Mouse (Mus musculus) heart, embryonic 16.5 days (tissue): ENCODE results near the gene Ticam1. TPM values are rescaled to one million over a fixed set of nuclear protein-coding genes. Genes with fewer than 3 reads are reported as not detected.

ENCODE experiments used
- ATAC-seq: fragments of 200-750 bp; cut with Nextera tagmentation; replicated peaks from 2 replicates; pipeline ENCODE4 v1.8.0; 2017; ENCODE audit warnings: moderate number of reproducible peaks; ENCODE audit not compliant: insufficient read depth, low FRiP score; ENCODE audit errors: extremely low read depth
- H3K27ac ChIP-seq: fragments of 300-500 bp; sonication (generic); 2 replicates; pipeline ENCODE4 v1.5.1; 2014; ENCODE audit warnings: mild to moderate bottlenecking, low read length, control low read depth, moderate library complexity
- H3K27me3 ChIP-seq: fragments of 300-500 bp; sonication (generic); 2 replicates; pipeline ENCODE4 v1.6.1; 2014; ENCODE audit warnings: low read length, mixed read lengths; ENCODE audit not compliant: control insufficient read depth, insufficient read depth
- H3K36me3 ChIP-seq: fragments of 300-500 bp; sonication (generic); 2 replicates; pipeline ENCODE4 v1.6.1; 2014; ENCODE audit not compliant: control insufficient read depth, insufficient read depth
- H3K4me1 ChIP-seq: fragments of 300-500 bp; sonication (generic); 2 replicates; pipeline ENCODE4 v1.6.1; 2014; ENCODE audit warnings: low read length, mixed read lengths; ENCODE audit not compliant: control insufficient read depth, insufficient read depth
- H3K4me2 ChIP-seq: fragments of 300-500 bp; sonication (generic); 2 replicates; pipeline ENCODE4 v1.6.1; 2014; ENCODE audit warnings: low read depth, mild to moderate bottlenecking, control low read depth, low read length
- H3K4me3 ChIP-seq: fragments of 300-500 bp; sonication (generic); 2 replicates; pipeline ENCODE4 v1.5.1; 2014; ENCODE audit warnings: mild to moderate bottlenecking, control low read depth, low read length
- H3K9ac ChIP-seq: fragments of 300-500 bp; sonication (generic); 2 replicates; pipeline ENCODE4 v1.6.1; 2014; ENCODE audit warnings: low read length, control low read depth
- H3K9me3 ChIP-seq: fragments of 300-500 bp; sonication (generic); replicated peaks from 2 replicates; pipeline ENCODE4 v1.6.1; 2016; ENCODE audit warnings: low read length; ENCODE audit not compliant: control insufficient read depth
- WGBS: fragments of 180-500 bp; shearing (Covaris S2); extraction: QIAGEN DNeasy Blood & Tissue Kit; methylation state at CpG from one replicate; pipeline ENCODE4 v1.1.7; 2014; 5-methylcytosine and 5-hydroxymethylcytosine counted together
- polyA plus RNA-seq: library from polyadenylated mRNA; unstranded; fragments of >200 nt; fragmentation: Nextera tagmentation; extraction: Ambion mirVana; gene quantifications from 2 replicates; pipeline ENCODE4 v1.2.1, GENCODE M21; 2015

Ticam1 gene
- polyA plus RNA-seq, 1 experiment from 2014 or later = 7.6 TPM

- Histone ChIP-seq H3K9me3 (no peaks in the 10 kb centered on the region), H3K9ac (no peak overlapping the region), H3K4me2 (no peak overlapping the region), H3K27me3 (no peaks in the 10 kb centered on the region), H3K4me1 (peaks cover 25% of the 10 kb centered on the region), H3K27ac (no peak overlapping the region), H3K4me3 (no peak overlapping the region), H3K36me3 (peaks cover 22% of the 10 kb centered on the region)
- WGBS = 67% methylated on average over 3 of the region's 3 CpGs
- no peak for ATAC-seq
These were observed 3.9 kb downstream of the Ticam1 start for GRCm38 (mm10) chr17:56272644-56273043.

GRCm38 (mm10) chr17:56271609-56272253, 4.9 kb downstream of the Ticam1 start:
- Histone ChIP-seq H3K9me3 (no peaks in the 10 kb centered on the region), H3K4me1 (peaks cover 17% of the 10 kb centered on the region), H3K9ac (no peak overlapping the region; the same call in 1 of the 2 replicates), H3K36me3 (peaks cover 22% of the 10 kb centered on the region), H3K4me2 (no peak overlapping the region), H3K27ac (no peak overlapping the region), H3K27me3 (no peaks in the 10 kb centered on the region), H3K4me3 (no peak overlapping the region)
- no peak for ATAC-seq
- 86% methylated on average over 12 of the region's 12 CpGs for WGBS

GRCm38 (mm10) chr17:56269741-56270140, 6.8 kb downstream of the Ticam1 start:
- WGBS = 71% methylated on average over 3 of the region's 3 CpGs
- Histone ChIP-seq H3K36me3 (peaks cover 22% of the 10 kb centered on the region), H3K4me3 (peak overlapping the region; percentile 53), H3K9ac (peak overlapping the region; percentile 70), H3K4me2 (peak overlapping the region; percentile 77), H3K4me1 (peaks cover 17% of the 10 kb centered on the region), H3K9me3 (no peaks in the 10 kb centered on the region), H3K27ac (peak overlapping the region; percentile 92), H3K27me3 (no peaks in the 10 kb centered on the region)
- ATAC-seq = no peak

GRCm38 (mm10) chr17:56269153-56269630, 7.4 kb downstream of the Ticam1 start:
- H3K4me3 ChIP-seq = peak overlapping the region; percentile 53
- peaks cover 13% of the 10 kb centered on the region for H3K4me1 ChIP-seq
- H3K9me3 ChIP-seq = no peaks in the 10 kb centered on the region
- no peaks in the 10 kb centered on the region for H3K27me3 ChIP-seq
- H3K9ac ChIP-seq = peak overlapping the region; percentile 79
- peak overlapping the region; percentile 92 for H3K27ac ChIP-seq
- peak; percentile 85 for ATAC-seq
- H3K4me2 ChIP-seq = peak overlapping the region; percentile 77
- 17% methylated on average over 12 of the region's 12 CpGs for WGBS
- peaks cover 21% of the 10 kb centered on the region for H3K36me3 ChIP-seq

- H3K9me3 ChIP-seq = no peaks in the 10 kb centered on the region
- H3K27ac ChIP-seq = no peak overlapping the region
- no peak overlapping the region for H3K4me3 ChIP-seq
- WGBS = 38% methylated on average over 3 of the region's 3 CpGs
- H3K27me3 ChIP-seq = no peaks in the 10 kb centered on the region
- H3K36me3 ChIP-seq = peaks cover 16% of the 10 kb centered on the region
- no peak overlapping the region for H3K4me2 ChIP-seq
- no peak for ATAC-seq
- H3K4me1 ChIP-seq = peaks cover 26% of the 10 kb centered on the region
- no peak overlapping the region for H3K9ac ChIP-seq
These were observed 10.3 kb downstream of the Ticam1 start for GRCm38 (mm10) chr17:56266271-56266670.

- H3K27me3 ChIP-seq = no peaks in the 10 kb centered on the region
- no peak overlapping the region for H3K4me3 ChIP-seq
- H3K4me1 ChIP-seq = peaks cover 30% of the 10 kb centered on the region
- no peak overlapping the region for H3K9ac ChIP-seq
- peaks cover 13% of the 10 kb centered on the region for H3K36me3 ChIP-seq
- ATAC-seq = no peak
- WGBS = 91% methylated on average over 3 of the region's 3 CpGs
- no peak overlapping the region for H3K27ac ChIP-seq
- H3K4me2 ChIP-seq = no peak overlapping the region
- H3K9me3 ChIP-seq = no peaks in the 10 kb centered on the region
These were observed 10.7 kb downstream of the Ticam1 start for GRCm38 (mm10) chr17:56265869-56266268.

GRCm38 (mm10) chr17:56265011-56265410, 11.6 kb downstream of the Ticam1 start:
- Histone ChIP-seq H3K4me1 (peaks cover 38% of the 10 kb centered on the region), H3K36me3 (peaks cover 12% of the 10 kb centered on the region), H3K27me3 (no peaks in the 10 kb centered on the region), H3K9ac (no peak overlapping the region), H3K27ac (no peak overlapping the region), H3K9me3 (no peaks in the 10 kb centered on the region), H3K4me3 (no peak overlapping the region), H3K4me2 (no peak overlapping the region)
- no peak for ATAC-seq
- 85% methylated on average over 4 of the region's 4 CpGs for WGBS

GRCm38 (mm10) chr17:56264020-56264419, 12.6 kb downstream of the Ticam1 start:
- no peak overlapping the region for H3K4me3 ChIP-seq
- peaks cover 20% of the 10 kb centered on the region for H3K36me3 ChIP-seq
- WGBS = 22% methylated on average over 8 of the region's 8 CpGs
- H3K4me1 ChIP-seq = peaks cover 42% of the 10 kb centered on the region
- no peak overlapping the region for H3K27ac ChIP-seq
- no peak overlapping the region for H3K9ac ChIP-seq
- H3K27me3 ChIP-seq = no peaks in the 10 kb centered on the region
- H3K9me3 ChIP-seq = no peaks in the 10 kb centered on the region
- peak; percentile 35; the same call in 1 of the 2 replicates for ATAC-seq
- no peak overlapping the region for H3K4me2 ChIP-seq

- Histone ChIP-seq H3K9ac (peak overlapping the region; percentile 65), H3K27me3 (no peaks in the 10 kb centered on the region), H3K4me2 (peak overlapping the region; percentile 46), H3K9me3 (no peaks in the 10 kb centered on the region), H3K4me3 (0 out of 2 replicates have a peak overlapping the region, but pooled peaks have one; percentile 8), H3K4me1 (peaks cover 56% of the 10 kb centered on the region), H3K27ac (peak overlapping the region; percentile 97), H3K36me3 (peaks cover 22% of the 10 kb centered on the region)
- 48% methylated on average over 3 of the region's 3 CpGs for WGBS
- ATAC-seq = peak; percentile 57
These were observed 13.9 kb downstream of the Ticam1 start for GRCm38 (mm10) chr17:56262645-56263094.
